Mouse (Mus musculus): ENCODE results near the gene Zfp827. TPM values are rescaled to one million over a fixed set of nuclear protein-coding genes. Genes with fewer than 3 reads are reported as not detected.

Gene Zfp827
- polyA plus RNA-seq, 1 experiment from 2014 or later: 13.1 TPM

GRCm38 (mm10) chr8:79111461-79111860 lies 83.2 kb downstream of the Zfp827 start:
- no peaks in the 10 kb centered on the region for H3K4me1 ChIP-seq (replicated peaks; ENCODE audit: control insufficient read depth, insufficient read depth, low read length)
- ATAC-seq (replicated peaks; ENCODE audit: low FRiP score) (no peak), DNase-seq (ENCODE audit: low spot score) (no peak)
- no peaks in the 10 kb centered on the region for H3K9me3 ChIP-seq (ENCODE audit: control insufficient read depth, low read length)
- H3K4me2 ChIP-seq (ENCODE audit: low read depth, low read length, severe bottlenecking): no peak overlapping the region
- WGBS: 90% methylated on average over 8 of the region's 8 CpGs
- H3K4me3 ChIP-seq (ENCODE audit: low read depth, low read length): no peak overlapping the region
- H3K9ac ChIP-seq (ENCODE audit: low read length): no peak overlapping the region
- H3K27ac ChIP-seq (ENCODE audit: low read depth, low read length): no peak overlapping the region
- no peaks in the 10 kb centered on the region for H3K27me3 ChIP-seq (ENCODE audit: control insufficient read depth, insufficient read depth, low read length)
- H3K36me3 ChIP-seq (ENCODE audit: control insufficient read depth, insufficient read depth, low read length): no peaks in the 10 kb centered on the region

GRCm38 (mm10) chr8:79112480-79112879 lies 84.2 kb downstream of the Zfp827 start:
- DNase-seq (ENCODE audit: low spot score): no peak
- Histone ChIP-seq H3K4me3 (ENCODE audit: low read depth, low read length) (no peak overlapping the region), H3K27me3 (ENCODE audit: control insufficient read depth, insufficient read depth, low read length) (no peaks in the 10 kb centered on the region), H3K9me3 (ENCODE audit: control insufficient read depth, low read length) (no peaks in the 10 kb centered on the region), H3K9ac (ENCODE audit: low read length) (no peak overlapping the region), H3K4me2 (ENCODE audit: low read depth, low read length, severe bottlenecking) (no peak overlapping the region), H3K36me3 (ENCODE audit: control insufficient read depth, insufficient read depth, low read length) (no peaks in the 10 kb centered on the region), H3K27ac (ENCODE audit: low read depth, low read length) (no peak overlapping the region), H3K4me1 (replicated peaks; ENCODE audit: control insufficient read depth, insufficient read depth, low read length) (no peaks in the 10 kb centered on the region)
- 0 out of 2 replicates have a peak, but pooled peaks have one; percentile 24 for ATAC-seq (replicated peaks; ENCODE audit: low FRiP score)
- 92% methylated on average over 18 of the region's 18 CpGs for WGBS

GRCm38 (mm10) chr8:79113533-79113932 lies 85.3 kb downstream of the Zfp827 start:
- Histone ChIP-seq H3K36me3 (ENCODE audit: control insufficient read depth, insufficient read depth, low read length) (no peaks in the 10 kb centered on the region), H3K4me2 (ENCODE audit: low read depth, low read length, severe bottlenecking) (no peak overlapping the region), H3K4me1 (replicated peaks; ENCODE audit: control insufficient read depth, insufficient read depth, low read length) (no peaks in the 10 kb centered on the region), H3K27me3 (ENCODE audit: control insufficient read depth, insufficient read depth, low read length) (no peaks in the 10 kb centered on the region), H3K9ac (ENCODE audit: low read length) (no peak overlapping the region), H3K4me3 (ENCODE audit: low read depth, low read length) (no peak overlapping the region), H3K9me3 (ENCODE audit: control insufficient read depth, low read length) (no peaks in the 10 kb centered on the region), H3K27ac (ENCODE audit: low read depth, low read length) (no peak overlapping the region)
- no peak for ATAC-seq (replicated peaks; ENCODE audit: low FRiP score)
- WGBS: 92% methylated on average over 9 of the region's 9 CpGs
- no peak for DNase-seq (ENCODE audit: low spot score)

GRCm38 (mm10) chr8:79114561-79114960 lies 86.3 kb downstream of the Zfp827 start:
- 64% methylated on average over 6 of the region's 6 CpGs for WGBS
- H3K4me2 ChIP-seq (ENCODE audit: low read depth, low read length, severe bottlenecking): no peak overlapping the region
- H3K27ac ChIP-seq (ENCODE audit: low read depth, low read length): no peak overlapping the region
- H3K27me3 ChIP-seq (ENCODE audit: control insufficient read depth, insufficient read depth, low read length): no peaks in the 10 kb centered on the region
- no peaks in the 10 kb centered on the region for H3K4me1 ChIP-seq (replicated peaks; ENCODE audit: control insufficient read depth, insufficient read depth, low read length)
- no peaks in the 10 kb centered on the region for H3K9me3 ChIP-seq (ENCODE audit: control insufficient read depth, low read length)
- DNase-seq (ENCODE audit: low spot score) (no peak), ATAC-seq (replicated peaks; ENCODE audit: low FRiP score) (no peak)
- no peak overlapping the region for H3K9ac ChIP-seq (ENCODE audit: low read length)
- no peaks in the 10 kb centered on the region for H3K36me3 ChIP-seq (ENCODE audit: control insufficient read depth, insufficient read depth, low read length)
- no peak overlapping the region for H3K4me3 ChIP-seq (ENCODE audit: low read depth, low read length)

GRCm38 (mm10) chr8:79116436-79116835 lies 88.2 kb downstream of the Zfp827 start:
- no peaks in the 10 kb centered on the region for H3K9me3 ChIP-seq (ENCODE audit: control insufficient read depth, low read length)
- H3K4me3 ChIP-seq (ENCODE audit: low read depth, low read length): no peak overlapping the region
- WGBS: 85% methylated on average over 7 of the region's 7 CpGs
- no peak overlapping the region for H3K9ac ChIP-seq (ENCODE audit: low read length)
- H3K27ac ChIP-seq (ENCODE audit: low read depth, low read length): no peak overlapping the region
- H3K4me1 ChIP-seq (replicated peaks; ENCODE audit: control insufficient read depth, insufficient read depth, low read length): no peaks in the 10 kb centered on the region
- H3K4me2 ChIP-seq (ENCODE audit: low read depth, low read length, severe bottlenecking): no peak overlapping the region
- no peaks in the 10 kb centered on the region for H3K36me3 ChIP-seq (ENCODE audit: control insufficient read depth, insufficient read depth, low read length)
- no peaks in the 10 kb centered on the region for H3K27me3 ChIP-seq (ENCODE audit: control insufficient read depth, insufficient read depth, low read length)
- no peak for DNase-seq (ENCODE audit: low spot score)
- ATAC-seq (replicated peaks; ENCODE audit: low FRiP score): no peak

GRCm38 (mm10) chr8:79117711-79118110 lies 89.5 kb downstream of the Zfp827 start:
- DNase-seq (ENCODE audit: low spot score): no peak
- ATAC-seq (replicated peaks; ENCODE audit: low FRiP score): no peak
- Histone ChIP-seq H3K4me2 (ENCODE audit: low read depth, low read length, severe bottlenecking) (no peak overlapping the region), H3K27me3 (ENCODE audit: control insufficient read depth, insufficient read depth, low read length) (no peaks in the 10 kb centered on the region), H3K4me1 (replicated peaks; ENCODE audit: control insufficient read depth, insufficient read depth, low read length) (no peaks in the 10 kb centered on the region), H3K27ac (ENCODE audit: low read depth, low read length) (no peak overlapping the region), H3K9ac (ENCODE audit: low read length) (no peak overlapping the region), H3K36me3 (ENCODE audit: control insufficient read depth, insufficient read depth, low read length) (no peaks in the 10 kb centered on the region), H3K4me3 (ENCODE audit: low read depth, low read length) (no peak overlapping the region), H3K9me3 (ENCODE audit: control insufficient read depth, low read length) (no peaks in the 10 kb centered on the region)
- WGBS: 94% methylated on average over 7 of the region's 7 CpGs

GRCm38 (mm10) chr8:79121614-79122013 lies 93.4 kb downstream of the Zfp827 start:
- no peak overlapping the region for H3K27ac ChIP-seq (ENCODE audit: low read depth, low read length)
- H3K9ac ChIP-seq (ENCODE audit: low read length): no peak overlapping the region
- H3K27me3 ChIP-seq (ENCODE audit: control insufficient read depth, insufficient read depth, low read length): no peaks in the 10 kb centered on the region
- H3K9me3 ChIP-seq (ENCODE audit: control insufficient read depth, low read length): no peaks in the 10 kb centered on the region
- no peaks in the 10 kb centered on the region for H3K4me1 ChIP-seq (replicated peaks; ENCODE audit: control insufficient read depth, insufficient read depth, low read length)
- H3K4me2 ChIP-seq (ENCODE audit: low read depth, low read length, severe bottlenecking): no peak overlapping the region
- DNase-seq (ENCODE audit: low spot score): no peak
- no peaks in the 10 kb centered on the region for H3K36me3 ChIP-seq (ENCODE audit: control insufficient read depth, insufficient read depth, low read length)
- no peak overlapping the region for H3K4me3 ChIP-seq (ENCODE audit: low read depth, low read length)
- ATAC-seq (replicated peaks; ENCODE audit: low FRiP score): no peak
- 86% methylated on average over 1 of the region's 1 CpGs for WGBS

GRCm38 (mm10) chr8:79124231-79124630 lies 96.0 kb downstream of the Zfp827 start:
- DNase-seq (ENCODE audit: low spot score) (no peak), ATAC-seq (replicated peaks; ENCODE audit: low FRiP score) (no peak)
- no peak overlapping the region for H3K4me3 ChIP-seq (ENCODE audit: low read depth, low read length)
- no peaks in the 10 kb centered on the region for H3K27me3 ChIP-seq (ENCODE audit: control insufficient read depth, insufficient read depth, low read length)
- no peak overlapping the region for H3K9ac ChIP-seq (ENCODE audit: low read length)
- no peaks in the 10 kb centered on the region for H3K4me1 ChIP-seq (replicated peaks; ENCODE audit: control insufficient read depth, insufficient read depth, low read length)
- no peaks in the 10 kb centered on the region; the same call in 1 of the 2 replicates for H3K36me3 ChIP-seq (ENCODE audit: control insufficient read depth, insufficient read depth, low read length)
- no peaks in the 10 kb centered on the region for H3K9me3 ChIP-seq (ENCODE audit: control insufficient read depth, low read length)
- WGBS: 89% methylated on average over 4 of the region's 4 CpGs
- no peak overlapping the region for H3K4me2 ChIP-seq (ENCODE audit: low read depth, low read length, severe bottlenecking)
- H3K27ac ChIP-seq (ENCODE audit: low read depth, low read length): no peak overlapping the region

GRCm38 (mm10) chr8:79127211-79127816 lies 99.1 kb downstream of the Zfp827 start:
- Histone ChIP-seq H3K9me3 (ENCODE audit: control insufficient read depth, low read length) (no peaks in the 10 kb centered on the region), H3K36me3 (ENCODE audit: control insufficient read depth, insufficient read depth, low read length) (no peaks in the 10 kb centered on the region; the same call in 1 of the 2 replicates)

More at GRCm38 (mm10) chr8:79127211-79127816, 99.1 kb downstream of the Zfp827 start:
- 71% methylated on average over 7 of the region's 7 CpGs for WGBS
- Histone ChIP-seq H3K4me3 (ENCODE audit: low read depth, low read length) (no peak overlapping the region), H3K27ac (ENCODE audit: low read depth, low read length) (no peak overlapping the region), H3K4me2 (ENCODE audit: low read depth, low read length, severe bottlenecking) (no peak overlapping the region), H3K9ac (ENCODE audit: low read length) (no peak overlapping the region), H3K4me1 (replicated peaks; ENCODE audit: control insufficient read depth, insufficient read depth, low read length) (no peaks in the 10 kb centered on the region), H3K27me3 (ENCODE audit: control insufficient read depth, insufficient read depth, low read length) (no peaks in the 10 kb centered on the region)
- DNase-seq (ENCODE audit: low spot score) (no peak), ATAC-seq (replicated peaks; ENCODE audit: low FRiP score) (no peak)

Measured in forebrain, embryonic 11.5 days (tissue).